Mouse (Mus musculus): ENCODE measurements around the gene Pdgfd. TPM values are rescaled to one million over a fixed set of nuclear protein-coding genes. Genes with fewer than 3 reads are reported as not detected.
"Not testable (repeated sequence)": the region's sequence is repeated elsewhere in the genome, so short reads cannot be mapped to it uniquely, and the experiment has no call there.

Gene Pdgfd
- polyA plus RNA-seq (2017; shearing (Covaris generic)): not detected

DNA sequence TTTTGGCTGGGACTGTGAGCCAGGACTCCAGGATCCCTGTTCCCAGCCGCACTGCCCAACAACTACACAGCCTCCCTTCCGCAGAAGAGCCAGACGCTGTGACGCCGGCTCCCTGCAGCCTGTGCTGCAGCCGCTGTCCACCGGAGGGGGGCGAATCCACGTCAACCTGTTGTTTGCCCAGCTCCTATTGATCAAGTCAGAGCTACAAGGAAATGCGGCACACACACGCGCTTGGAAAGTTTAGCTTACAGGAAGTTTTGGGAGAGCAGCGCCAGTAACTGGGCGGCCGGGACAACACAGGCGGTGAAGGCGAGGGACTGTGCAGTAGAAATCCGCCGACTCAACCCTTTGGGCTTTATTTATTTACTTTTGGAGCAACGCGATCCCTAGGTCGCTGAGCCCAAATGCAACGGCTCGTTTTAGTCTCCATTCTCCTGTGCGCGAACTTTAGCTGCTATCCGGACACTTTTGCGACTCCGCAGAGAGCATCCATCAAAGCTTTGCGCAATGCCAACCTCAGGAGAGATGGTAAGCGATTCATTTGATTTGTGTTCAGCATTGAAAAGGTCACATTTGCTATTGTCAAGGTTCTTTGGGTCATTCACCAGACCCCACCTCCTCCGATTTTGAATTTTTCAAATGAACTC is at the start of gene Pdgfd:
Gene Pdgfd, plus strand, starts transcription at position 194 of the 647 bp plus-strand sequence.
- ATAC-seq: no peak

DNA sequence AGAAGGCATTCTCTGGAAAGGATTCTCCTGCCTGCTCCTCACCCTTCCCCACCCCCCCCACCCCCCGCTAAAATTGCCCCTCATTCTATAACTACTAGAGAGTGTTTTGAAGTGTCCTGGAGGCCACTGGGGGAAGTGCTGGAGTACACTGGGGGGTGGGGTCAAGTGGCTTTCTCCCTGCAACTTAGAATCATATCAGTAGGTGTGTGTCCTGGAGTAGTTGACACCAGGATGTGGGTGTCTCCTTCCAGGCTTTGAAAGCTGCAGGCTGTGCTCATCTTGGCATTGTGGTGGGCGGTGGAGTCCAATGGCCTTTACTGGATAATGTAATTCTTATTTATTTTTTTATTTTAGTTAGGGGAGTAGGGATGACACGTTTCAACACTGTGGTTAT is 651 bp downstream of the Pdgfd start:
- no peak for ATAC-seq

DNA sequence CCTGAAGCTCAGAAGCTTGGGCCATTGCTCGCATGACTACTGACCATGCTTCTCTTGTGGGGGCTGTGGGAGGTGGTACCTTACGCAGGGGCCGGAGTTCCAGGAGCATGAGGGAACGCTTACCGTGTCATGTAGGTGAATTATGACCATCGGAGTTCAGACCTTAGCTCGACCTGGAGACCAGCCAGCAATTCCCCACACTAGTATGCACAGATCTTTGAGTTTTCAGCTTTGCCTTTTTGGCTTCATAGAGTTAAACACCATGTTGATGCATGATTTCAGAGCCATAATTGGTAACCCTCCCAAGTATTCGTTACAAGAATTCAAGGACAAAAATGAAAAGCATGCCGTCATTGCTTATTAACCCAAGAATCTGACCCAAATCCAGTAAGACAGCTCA is 2.6 kb downstream of the Pdgfd start:
- ATAC-seq: no peak

DNA sequence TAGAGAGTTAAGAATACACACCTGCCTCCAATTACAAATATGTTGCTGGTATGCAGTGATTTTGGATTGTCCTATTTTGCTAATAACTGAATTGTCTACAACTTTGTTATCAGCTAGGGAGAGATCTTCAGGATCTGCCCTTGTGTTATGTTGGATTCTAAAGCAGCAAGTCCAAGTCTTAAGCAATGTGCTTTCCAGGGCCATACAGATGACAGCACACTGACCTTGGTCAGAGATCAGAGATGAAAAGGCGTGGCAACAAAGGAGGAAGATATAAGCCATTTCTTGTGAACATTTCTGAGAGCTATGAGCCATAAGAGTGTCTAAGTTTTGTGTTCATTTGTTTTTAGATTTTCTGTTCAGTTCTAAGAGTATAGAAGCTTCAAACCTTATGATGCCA is 4.9 kb downstream of the Pdgfd start:
- ATAC-seq: no peak

DNA sequence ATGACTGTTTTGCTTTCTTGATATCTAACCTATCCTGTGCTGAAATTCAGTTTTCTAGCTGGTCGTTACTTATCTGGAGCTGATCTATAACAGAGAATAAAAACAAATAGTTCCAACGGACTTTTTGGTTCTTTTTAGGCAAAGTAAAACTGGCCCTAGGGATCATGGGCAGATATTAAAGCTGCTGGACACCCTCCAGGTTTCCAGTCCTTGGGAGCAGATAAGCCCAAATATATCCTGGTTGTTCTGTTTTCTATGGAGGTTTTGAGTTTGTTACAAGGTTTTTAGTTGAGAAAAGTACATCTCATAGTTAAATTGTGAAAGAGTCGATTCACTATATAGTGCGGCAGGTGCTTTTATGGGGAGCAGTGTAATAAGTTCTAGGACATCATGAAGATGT is 7.3 kb downstream of the Pdgfd start:
- no peak for ATAC-seq

- ATAC-seq: no peak
These were observed 14.0 kb downstream of the Pdgfd start for GRCm38 (mm10) chr9:6182307-6182923.

GRCm38 (mm10) chr9:6187955-6188354 is 19.6 kb downstream of the Pdgfd start:
- no peak for ATAC-seq

- no peak for ATAC-seq
These were observed 25.0 kb downstream of the Pdgfd start for GRCm38 (mm10) chr9:6193352-6193751.

- no peak for ATAC-seq
These were observed 44.5 kb downstream of the Pdgfd start for GRCm38 (mm10) chr9:6212862-6213261.

- ATAC-seq: no peak
These were observed 49.1 kb downstream of the Pdgfd start for GRCm38 (mm10) chr9:6217505-6217904.

GRCm38 (mm10) chr9:6235982-6236381 is 67.6 kb downstream of the Pdgfd start:
- ATAC-seq: not testable (repeated sequence)

DNA sequence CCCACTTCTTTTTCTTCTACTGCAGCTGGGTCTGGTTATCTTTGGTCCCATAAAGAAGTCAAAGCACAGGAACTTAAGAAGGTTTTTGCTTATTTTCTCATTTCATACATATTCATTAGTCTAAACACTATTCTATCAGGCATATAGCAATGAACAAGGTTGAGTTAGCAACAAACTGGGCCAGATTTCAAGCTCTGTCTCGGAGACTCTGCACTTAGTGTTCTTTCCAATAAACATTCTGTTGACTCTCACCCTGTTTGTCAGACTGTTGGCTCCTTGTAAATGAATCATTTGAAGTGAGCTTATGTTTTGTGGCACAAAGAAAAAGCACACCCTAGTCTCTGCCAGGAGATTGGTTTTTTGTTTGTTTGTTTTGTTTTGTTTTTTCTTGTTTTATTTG is 81.9 kb downstream of the Pdgfd start:
- ATAC-seq: no peak

DNA sequence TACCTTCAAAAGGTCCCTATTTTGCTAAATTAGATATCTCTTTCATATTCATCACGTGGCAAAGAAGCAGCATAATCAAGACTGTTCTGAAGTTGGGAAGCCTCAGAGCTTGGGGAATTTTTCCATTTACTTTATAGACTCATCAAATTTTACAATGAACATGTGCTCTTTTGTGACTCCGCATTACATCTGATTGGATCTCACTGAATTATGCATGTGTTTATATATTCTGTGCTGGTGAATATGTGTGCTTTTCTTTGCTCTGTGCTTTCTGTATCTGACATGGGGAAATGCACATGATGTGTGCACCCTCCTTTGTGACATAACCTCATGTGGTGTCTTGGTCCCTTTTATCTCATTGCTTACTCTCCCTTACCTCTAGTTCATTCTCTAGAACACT is 83.6 kb downstream of the Pdgfd start:
- ATAC-seq: no peak

DNA sequence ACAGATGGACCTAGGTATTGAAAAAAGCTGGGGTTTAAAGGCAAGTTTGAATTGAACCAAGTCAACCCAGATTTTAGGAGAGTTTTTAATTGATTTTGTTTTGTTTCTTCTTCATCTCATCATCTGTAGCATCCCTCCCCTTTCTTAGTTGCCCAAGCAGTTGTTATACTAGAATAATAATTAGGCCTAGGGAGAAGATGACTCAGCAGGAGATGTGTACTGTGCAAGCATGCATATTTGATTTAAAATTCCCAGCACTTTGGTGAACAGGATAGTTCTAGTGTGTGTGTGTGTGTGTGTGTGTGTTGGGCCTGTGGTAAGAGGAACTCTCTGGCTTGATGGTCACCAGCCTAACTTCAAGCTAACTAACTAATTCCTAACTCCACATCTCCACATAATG is 88.7 kb downstream of the Pdgfd start:
- ATAC-seq: no peak

- no peak for ATAC-seq
These were observed 96.4 kb downstream of the Pdgfd start for GRCm38 (mm10) chr9:6264820-6265219.

DNA sequence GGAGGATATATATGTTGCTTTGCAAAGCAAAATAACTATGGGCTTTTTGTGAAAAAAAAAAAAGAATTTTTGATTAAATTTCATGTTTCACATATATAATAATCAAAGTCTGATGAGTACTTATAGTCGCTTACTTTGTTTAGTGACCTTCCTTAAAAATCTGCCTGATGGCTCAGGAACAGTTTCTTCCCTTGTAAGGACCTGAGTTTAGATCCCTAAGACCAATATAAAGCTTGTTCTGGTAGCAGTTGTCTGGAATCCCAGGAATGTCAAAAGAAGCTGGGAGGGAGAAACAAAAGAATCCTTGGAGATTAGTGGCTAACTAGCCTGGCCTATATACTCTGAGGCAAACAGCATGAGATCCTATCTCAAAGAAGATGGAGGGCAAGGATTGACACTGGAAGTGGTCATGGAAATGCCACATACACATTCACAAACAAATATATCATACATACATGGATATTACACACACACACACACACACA is 101.5 kb downstream of the Pdgfd start, which contains the start of gene Ddi1:
Gene Ddi1, minus strand, starts transcription at position 51 of the 485 bp plus-strand sequence.
- no peak for ATAC-seq

GRCm38 (mm10) chr9:6276395-6276794 is 108.0 kb downstream of the Pdgfd start:
- no peak for ATAC-seq

DNA sequence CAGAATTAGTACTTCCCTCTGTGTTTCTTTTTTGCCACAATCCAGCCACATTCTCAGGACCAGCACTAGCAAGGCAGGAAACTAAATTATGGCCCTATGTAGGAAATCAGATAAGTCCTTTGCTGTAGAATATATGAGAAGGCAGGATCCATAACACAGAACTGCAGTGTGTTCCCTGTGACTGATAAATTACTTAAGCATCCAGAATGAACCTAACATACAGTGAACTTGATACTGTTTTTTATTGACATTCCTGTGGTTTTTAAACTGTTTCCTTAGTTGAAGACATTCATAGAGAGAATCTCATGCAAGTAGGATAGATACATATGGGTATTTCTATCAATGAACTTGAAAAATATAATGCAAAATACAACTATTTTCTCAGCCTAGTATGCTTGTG is 109.1 kb downstream of the Pdgfd start:
- no peak for ATAC-seq

- no peak for ATAC-seq
These were observed 118.4 kb downstream of the Pdgfd start for GRCm38 (mm10) chr9:6286770-6287169.

GRCm38 (mm10) chr9:6289211-6289696 is 120.9 kb downstream of the Pdgfd start:
- no peak for ATAC-seq

- ATAC-seq: no peak
These were observed 130.2 kb downstream of the Pdgfd start for GRCm38 (mm10) chr9:6298547-6298946.

GRCm38 (mm10) chr9:6302050-6302449 is 133.7 kb downstream of the Pdgfd start:
- no peak for ATAC-seq

GRCm38 (mm10) chr9:6304590-6304989 is 136.2 kb downstream of the Pdgfd start:
- no peak for ATAC-seq

- ATAC-seq: no peak
These were observed 137.5 kb downstream of the Pdgfd start for GRCm38 (mm10) chr9:6305847-6306246.
